Mouse (Mus musculus): ENCODE measurements around the gene Arhgef18. TPM values are rescaled to one million over a fixed set of nuclear protein-coding genes. Genes with fewer than 3 reads are reported as not detected.
A peak's percentile ranks its signal among the peaks of the same experiment; 100 is the strongest.

The Arhgef18 gene
- polyA plus RNA-seq, 1 experiment from 2014 or later, result 9.6 TPM

DNA sequence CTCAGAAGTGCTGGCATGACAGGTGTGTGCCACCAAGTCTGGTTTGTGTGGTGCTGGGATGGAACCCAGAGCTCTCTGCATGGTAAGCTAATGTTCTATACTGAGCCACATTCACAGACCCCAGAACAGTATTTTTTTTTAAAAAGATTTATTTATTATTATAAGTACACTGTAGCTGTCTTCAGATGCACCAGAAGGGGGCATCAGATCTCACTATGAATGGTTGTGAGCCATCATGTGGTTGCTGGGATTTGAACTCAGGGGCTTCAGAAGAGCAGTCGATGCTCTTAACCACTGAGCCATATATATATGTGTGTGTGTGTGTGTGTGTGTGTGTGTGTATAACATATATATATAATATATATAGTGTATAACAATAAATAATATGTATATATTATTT lies 76.0 kb downstream of the Arhgef18 start:
- no peak for ATAC-seq (ENCODE audit: insufficient number of reproducible peaks, insufficient read depth, low FRiP score, low read depth)
- H3K4me1 ChIP-seq (ENCODE audit: control insufficient read depth, insufficient read depth, low read length), result no peaks in the 10 kb centered on the region
- H3K9me3 ChIP-seq (ENCODE audit: control insufficient read depth, low read depth, low read length), result no peaks in the 10 kb centered on the region
- H3K4me2 ChIP-seq (replicated peaks; ENCODE audit: low read depth, low read length), result no peak overlapping the region
- WGBS, result 97% methylated on average over 1 of the region's 1 CpGs
- no peaks in the 10 kb centered on the region for H3K36me3 ChIP-seq (ENCODE audit: control insufficient read depth, insufficient read depth, low read length)
- no peaks in the 10 kb centered on the region for H3K27me3 ChIP-seq (ENCODE audit: control insufficient read depth, insufficient read depth, low read length)
- H3K9ac ChIP-seq (replicated peaks; ENCODE audit: low read depth, low read length), result no peak overlapping the region
- H3K4me3 ChIP-seq (ENCODE audit: low read depth, low read length), result no peak overlapping the region
- no peak overlapping the region for H3K27ac ChIP-seq (ENCODE audit: low read length)

DNA sequence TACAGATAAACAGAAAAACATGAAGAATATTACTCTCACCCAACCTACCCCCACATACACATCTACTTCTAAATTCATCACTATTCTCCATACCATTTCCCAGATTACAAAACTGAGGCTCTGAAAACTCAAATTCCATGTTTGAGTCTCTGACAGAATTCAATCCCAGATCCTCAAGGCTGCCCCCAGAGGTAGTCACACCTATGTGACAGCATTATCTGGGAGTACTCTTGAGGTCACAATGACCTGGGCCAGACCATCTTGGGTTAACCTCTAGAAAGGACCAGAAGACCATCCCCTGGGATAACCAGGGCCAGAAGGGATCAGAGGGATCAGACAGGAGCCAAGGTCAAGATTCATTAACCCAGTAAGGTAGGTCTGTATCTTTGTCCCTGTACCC lies 77.8 kb downstream of the Arhgef18 start, which contains the start of gene Tex45:
Gene Tex45, plus strand, starts transcription at position 301 of the 400 bp plus-strand sequence.
- no peaks in the 10 kb centered on the region for H3K4me1 ChIP-seq (ENCODE audit: control insufficient read depth, insufficient read depth, low read length)
- H3K27ac ChIP-seq (ENCODE audit: low read length), result no peak within 1 kb of the TSS
- no peaks in the 10 kb centered on the region for H3K27me3 ChIP-seq (ENCODE audit: control insufficient read depth, insufficient read depth, low read length)
- H3K9ac ChIP-seq (replicated peaks; ENCODE audit: low read depth, low read length), result no peak within 1 kb of the TSS
- H3K9me3 ChIP-seq (ENCODE audit: control insufficient read depth, low read depth, low read length), result no peaks in the 10 kb centered on the region
- no peak within 1 kb of the TSS for H3K4me3 ChIP-seq (ENCODE audit: low read depth, low read length)
- no peak within 1 kb of the TSS for H3K4me2 ChIP-seq (replicated peaks; ENCODE audit: low read depth, low read length)
- ATAC-seq (ENCODE audit: insufficient number of reproducible peaks, insufficient read depth, low FRiP score, low read depth), result no peak
- no peaks in the 10 kb centered on the region for H3K36me3 ChIP-seq (ENCODE audit: control insufficient read depth, insufficient read depth, low read length)

DNA sequence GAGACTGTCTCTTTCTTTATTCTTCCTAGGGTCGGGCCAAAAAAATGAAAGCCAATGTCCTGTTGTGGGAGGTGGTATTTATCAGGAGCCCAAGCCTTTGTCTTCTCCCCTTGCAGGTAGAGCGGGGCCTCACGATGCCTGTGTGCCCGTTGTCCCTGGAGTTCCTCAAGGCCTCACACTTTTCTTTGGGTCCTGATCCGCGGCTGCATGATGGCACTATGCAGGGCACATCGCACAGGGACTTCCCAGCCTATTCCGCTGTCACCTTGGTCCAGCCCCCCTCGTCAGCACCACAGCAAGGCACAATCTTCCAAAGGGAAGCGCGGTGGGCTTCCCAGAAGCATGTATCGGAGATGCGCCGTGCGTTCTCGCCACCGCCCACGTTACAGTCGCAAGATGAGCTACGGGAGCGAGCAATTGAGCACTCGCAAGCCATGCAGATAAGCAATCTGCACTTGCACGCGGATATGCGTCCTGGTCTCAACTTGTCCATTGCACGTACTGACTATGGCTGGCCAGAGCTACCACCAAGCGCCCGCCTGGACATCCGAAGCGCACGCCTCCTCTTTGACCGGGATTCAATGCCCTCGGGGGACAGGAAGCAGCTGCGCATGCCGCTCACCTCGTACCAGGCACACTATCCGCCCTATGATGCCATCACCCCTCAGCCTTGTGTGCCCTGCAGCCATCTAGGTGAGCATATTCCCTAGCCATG lies 83.1 kb downstream of the Arhgef18 start:
- H3K27me3 ChIP-seq (ENCODE audit: control insufficient read depth, insufficient read depth, low read length), result no peaks in the 10 kb centered on the region
- no peak overlapping the region for H3K27ac ChIP-seq (ENCODE audit: low read length)
- peak overlapping the region; percentile 37 for H3K4me2 ChIP-seq (replicated peaks; ENCODE audit: low read depth, low read length)
- WGBS, result 32% methylated on average over 37 of the region's 37 CpGs
- H3K4me1 ChIP-seq (ENCODE audit: control insufficient read depth, insufficient read depth, low read length), result no peaks in the 10 kb centered on the region
- H3K9ac ChIP-seq (replicated peaks; ENCODE audit: low read depth, low read length), result no peak overlapping the region
- H3K36me3 ChIP-seq (ENCODE audit: control insufficient read depth, insufficient read depth, low read length), result no peaks in the 10 kb centered on the region
- no peaks in the 10 kb centered on the region for H3K9me3 ChIP-seq (ENCODE audit: control insufficient read depth, low read depth, low read length)
- peak overlapping the region; percentile 15; the same call in 1 of the 2 replicates for H3K4me3 ChIP-seq (ENCODE audit: low read depth, low read length)
- ATAC-seq (ENCODE audit: insufficient number of reproducible peaks, insufficient read depth, low FRiP score, low read depth), result no peak

DNA sequence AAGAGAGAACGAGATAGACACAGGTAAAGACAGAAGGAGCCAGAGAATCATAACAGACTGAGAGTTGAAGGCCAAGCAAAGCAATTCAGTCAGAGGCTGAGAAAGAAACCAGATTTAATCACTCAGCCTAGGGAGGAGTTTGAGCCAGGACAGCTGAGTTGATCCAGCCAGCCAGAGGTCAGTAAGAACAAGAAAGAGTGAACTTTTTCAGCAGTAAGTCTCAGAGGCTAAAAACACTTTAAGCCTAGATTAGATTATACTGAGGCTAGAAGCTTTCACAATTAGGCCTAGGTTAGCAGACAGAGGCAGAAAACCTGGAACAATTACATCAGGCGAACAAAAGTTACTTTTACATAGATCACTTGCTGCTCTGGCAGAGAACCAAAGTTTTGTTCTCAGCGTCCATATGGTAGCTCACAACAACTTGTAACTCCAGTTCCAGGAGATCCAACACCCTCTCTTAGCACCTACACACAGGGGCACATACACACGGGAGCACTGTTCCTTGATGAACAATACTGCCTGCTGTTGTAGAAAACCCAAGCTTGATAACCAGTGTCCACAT lies 87.5 kb downstream of the Arhgef18 start:
- no peak for ATAC-seq (ENCODE audit: insufficient number of reproducible peaks, insufficient read depth, low FRiP score, low read depth)
- Histone ChIP-seq H3K4me1 (ENCODE audit: control insufficient read depth, insufficient read depth, low read length) (no peaks in the 10 kb centered on the region), H3K27ac (ENCODE audit: low read length) (no peak overlapping the region; the same call in 1 of the 2 replicates), H3K9ac (replicated peaks; ENCODE audit: low read depth, low read length) (no peak overlapping the region), H3K4me2 (replicated peaks; ENCODE audit: low read depth, low read length) (no peak overlapping the region), H3K9me3 (ENCODE audit: control insufficient read depth, low read depth, low read length) (no peaks in the 10 kb centered on the region), H3K36me3 (ENCODE audit: control insufficient read depth, insufficient read depth, low read length) (no peaks in the 10 kb centered on the region), H3K27me3 (ENCODE audit: control insufficient read depth, insufficient read depth, low read length) (no peaks in the 10 kb centered on the region), H3K4me3 (ENCODE audit: low read depth, low read length) (no peak overlapping the region)
- WGBS, result 48% methylated on average over 4 of the region's 4 CpGs

DNA sequence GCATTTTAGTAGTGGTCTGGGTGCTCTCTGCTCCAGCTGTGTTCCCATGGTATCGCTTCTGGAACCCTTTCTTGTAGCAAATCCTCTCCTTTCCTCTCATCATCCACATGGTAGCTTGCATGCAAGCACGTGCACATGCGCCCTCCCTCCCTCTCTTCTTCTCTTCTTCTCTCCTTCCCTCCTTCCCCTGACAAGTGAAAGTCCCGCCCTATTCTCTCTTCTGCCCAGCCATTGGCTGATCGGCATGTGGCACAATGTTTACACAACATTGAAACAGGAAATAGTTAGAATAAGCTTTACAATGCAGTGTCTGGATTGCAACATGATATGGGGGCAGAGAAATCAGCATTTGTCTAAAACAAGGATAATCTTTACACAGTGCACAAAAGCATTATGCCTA lies 88.8 kb downstream of the Arhgef18 start:
- Histone ChIP-seq H3K9ac (replicated peaks; ENCODE audit: low read depth, low read length) (no peak overlapping the region), H3K27me3 (ENCODE audit: control insufficient read depth, insufficient read depth, low read length) (no peaks in the 10 kb centered on the region), H3K36me3 (ENCODE audit: control insufficient read depth, insufficient read depth, low read length) (no peaks in the 10 kb centered on the region), H3K27ac (ENCODE audit: low read length) (no peak overlapping the region), H3K4me1 (ENCODE audit: control insufficient read depth, insufficient read depth, low read length) (no peaks in the 10 kb centered on the region), H3K4me3 (ENCODE audit: low read depth, low read length) (no peak overlapping the region), H3K4me2 (replicated peaks; ENCODE audit: low read depth, low read length) (no peak overlapping the region), H3K9me3 (ENCODE audit: control insufficient read depth, low read depth, low read length) (no peaks in the 10 kb centered on the region)
- no peak for ATAC-seq (ENCODE audit: insufficient number of reproducible peaks, insufficient read depth, low FRiP score, low read depth)
- WGBS, result 67% methylated on average over 5 of the region's 5 CpGs

DNA sequence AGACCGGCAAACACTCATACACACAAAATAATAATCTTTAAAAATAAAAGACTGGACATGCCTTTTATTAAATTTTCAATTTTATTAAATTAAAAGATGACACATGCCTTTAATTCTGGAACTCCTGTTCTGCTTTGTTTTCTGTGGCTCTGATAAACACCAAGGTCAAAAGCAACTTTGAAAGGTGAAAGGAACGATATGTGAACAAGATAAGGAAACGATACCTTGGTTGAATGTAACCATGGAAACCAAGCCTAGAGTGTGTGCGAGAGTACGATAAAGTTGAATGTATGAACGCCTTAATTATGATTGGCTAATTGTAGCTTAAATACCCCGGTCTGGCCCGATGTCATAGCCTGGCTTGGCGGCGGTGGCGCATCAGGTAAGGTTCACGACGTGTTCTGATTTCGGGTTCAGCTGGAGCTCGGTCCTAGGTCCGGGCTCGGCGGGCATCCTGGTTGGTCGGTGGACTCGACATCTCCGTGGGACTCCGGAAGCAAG lies 89.5 kb downstream of the Arhgef18 start:
- 81% methylated on average over 22 of the region's 22 CpGs for WGBS
- no peak overlapping the region for H3K9ac ChIP-seq (replicated peaks; ENCODE audit: low read depth, low read length)
- H3K27ac ChIP-seq (ENCODE audit: low read length), result no peak overlapping the region
- H3K27me3 ChIP-seq (ENCODE audit: control insufficient read depth, insufficient read depth, low read length), result no peaks in the 10 kb centered on the region
- H3K36me3 ChIP-seq (ENCODE audit: control insufficient read depth, insufficient read depth, low read length), result no peaks in the 10 kb centered on the region
- no peaks in the 10 kb centered on the region for H3K4me1 ChIP-seq (ENCODE audit: control insufficient read depth, insufficient read depth, low read length)
- ATAC-seq (ENCODE audit: insufficient number of reproducible peaks, insufficient read depth, low FRiP score, low read depth), result no peak
- no peak overlapping the region for H3K4me3 ChIP-seq (ENCODE audit: low read depth, low read length)
- no peak overlapping the region for H3K4me2 ChIP-seq (replicated peaks; ENCODE audit: low read depth, low read length)
- no peaks in the 10 kb centered on the region for H3K9me3 ChIP-seq (ENCODE audit: control insufficient read depth, low read depth, low read length)

DNA sequence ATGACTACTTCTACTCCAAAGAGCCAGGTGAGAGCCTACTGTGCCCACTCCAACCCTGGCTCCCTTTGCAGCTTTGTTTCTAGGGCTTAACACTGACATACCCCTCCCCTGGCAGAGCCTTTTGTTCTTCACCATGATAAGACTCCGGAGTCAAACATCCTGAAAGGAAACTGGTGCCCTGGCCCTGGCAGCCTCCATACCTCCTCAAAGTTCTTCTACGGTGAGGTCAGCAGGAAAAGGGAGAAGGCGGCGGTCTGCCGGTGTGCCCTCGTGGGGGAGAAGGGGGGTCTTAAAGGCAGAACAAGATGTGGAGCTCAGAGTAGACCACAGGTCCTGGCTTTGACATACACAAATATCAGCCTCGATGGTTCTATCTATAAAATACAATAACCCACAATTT lies 90.7 kb downstream of the Arhgef18 start:
- Histone ChIP-seq H3K9ac (replicated peaks; ENCODE audit: low read depth, low read length) (no peak overlapping the region), H3K27ac (ENCODE audit: low read length) (no peak overlapping the region), H3K4me1 (ENCODE audit: control insufficient read depth, insufficient read depth, low read length) (no peaks in the 10 kb centered on the region), H3K36me3 (ENCODE audit: control insufficient read depth, insufficient read depth, low read length) (no peaks in the 10 kb centered on the region), H3K9me3 (ENCODE audit: control insufficient read depth, low read depth, low read length) (no peaks in the 10 kb centered on the region), H3K4me3 (ENCODE audit: low read depth, low read length) (no peak overlapping the region), H3K27me3 (ENCODE audit: control insufficient read depth, insufficient read depth, low read length) (no peaks in the 10 kb centered on the region), H3K4me2 (replicated peaks; ENCODE audit: low read depth, low read length) (no peak overlapping the region)
- no peak for ATAC-seq (ENCODE audit: insufficient number of reproducible peaks, insufficient read depth, low FRiP score, low read depth)
- WGBS, result 72% methylated on average over 7 of the region's 7 CpGs

DNA sequence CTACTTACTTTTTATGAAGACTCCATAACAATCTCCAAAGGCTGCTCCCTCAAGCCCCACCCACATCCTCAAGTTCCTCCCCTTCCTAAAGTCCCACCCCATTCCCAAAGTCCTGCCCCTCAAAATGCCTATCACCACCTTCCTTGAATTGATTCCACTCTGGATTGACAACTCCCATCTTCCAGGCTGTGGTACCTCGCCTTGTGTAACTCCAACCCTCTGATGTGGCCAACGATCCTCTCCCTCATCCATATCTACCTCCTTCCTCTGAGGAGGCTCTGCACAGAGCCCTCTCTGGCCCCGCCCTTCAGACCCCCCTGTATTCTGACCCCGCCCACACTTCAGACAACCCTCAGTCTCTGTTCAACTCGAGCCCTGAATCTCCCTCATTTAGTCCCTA lies 92.4 kb downstream of the Arhgef18 start:
- H3K9ac ChIP-seq (replicated peaks; ENCODE audit: low read depth, low read length), result no peak overlapping the region
- H3K4me2 ChIP-seq (replicated peaks; ENCODE audit: low read depth, low read length), result no peak overlapping the region
- no peak overlapping the region for H3K4me3 ChIP-seq (ENCODE audit: low read depth, low read length)
- no peak overlapping the region for H3K27ac ChIP-seq (ENCODE audit: low read length)
- H3K4me1 ChIP-seq (ENCODE audit: control insufficient read depth, insufficient read depth, low read length), result no peaks in the 10 kb centered on the region
- WGBS, result 25% methylated on average over 5 of the region's 5 CpGs
- H3K36me3 ChIP-seq (ENCODE audit: control insufficient read depth, insufficient read depth, low read length), result no peaks in the 10 kb centered on the region
- ATAC-seq (ENCODE audit: insufficient number of reproducible peaks, insufficient read depth, low FRiP score, low read depth), result no peak
- no peaks in the 10 kb centered on the region for H3K9me3 ChIP-seq (ENCODE audit: control insufficient read depth, low read depth, low read length)
- H3K27me3 ChIP-seq (ENCODE audit: control insufficient read depth, insufficient read depth, low read length), result no peaks in the 10 kb centered on the region

All from stomach, embryonic 14.5 days (tissue).